Mouse (Mus musculus): ENCODE measurements around the gene Pde10a. TPM values are rescaled to one million over a fixed set of nuclear protein-coding genes. Genes with fewer than 3 reads are reported as not detected.

Pde10a gene
- total and polyA plus RNA-seq, 2 experiments from 2014 or later, result 14.7 to 55.4 TPM

GRCm38 (mm10) chr17:8871396-8871795, 346.2 kb downstream of the Pde10a start:
- no peak for DNase-seq
- WGBS, result 76% methylated on average over 7 of the region's 7 CpGs
- Histone ChIP-seq H3K9me3 (ENCODE audit: low read length) (no peaks in the 10 kb centered on the region), H3K27me3 (ENCODE audit: insufficient read depth, low read length) (no peaks in the 10 kb centered on the region), H3K4me2 (ENCODE audit: low read depth) (no peak overlapping the region), H3K9ac (no peak overlapping the region), H3K4me3 (ENCODE audit: low read depth, low read length) (no peak overlapping the region), H3K36me3 (ENCODE audit: insufficient read depth) (no peaks in the 10 kb centered on the region), H3K27ac (ENCODE audit: low read depth, low read length) (no peak overlapping the region), H3K4me1 (ENCODE audit: insufficient read depth) (0 out of 2 replicates have a peak, but pooled peaks cover 2% of the 10 kb centered on the region)
- ATAC-seq, result no peak
- TF ChIP-seq CTCF (IDR thresholded peaks at IDR 0.05; ENCODE audit: low read depth), result no peak

- no peak overlapping the region for H3K4me3 ChIP-seq (ENCODE audit: low read depth, low read length)
- DNase-seq, result no peak
- peak; percentile 32 for ATAC-seq
- 50% methylated on average over 12 of the region's 12 CpGs for WGBS
- H3K4me1 ChIP-seq (ENCODE audit: insufficient read depth), result 0 out of 2 replicates have a peak, but pooled peaks cover 2% of the 10 kb centered on the region
- H3K27me3 ChIP-seq (ENCODE audit: insufficient read depth, low read length), result no peaks in the 10 kb centered on the region
- no peaks in the 10 kb centered on the region for H3K36me3 ChIP-seq (ENCODE audit: insufficient read depth)
- H3K27ac ChIP-seq (ENCODE audit: low read depth, low read length), result no peak overlapping the region
- no peak for TF ChIP-seq CTCF (IDR thresholded peaks at IDR 0.05; ENCODE audit: low read depth)
- H3K9me3 ChIP-seq (ENCODE audit: low read length), result no peaks in the 10 kb centered on the region
- no peak overlapping the region for H3K9ac ChIP-seq
- H3K4me2 ChIP-seq (ENCODE audit: low read depth), result no peak overlapping the region
Measured at GRCm38 (mm10) chr17:8871997-8872593, 346.9 kb downstream of the Pde10a start.

- 0 out of 2 replicates have a peak, but pooled peaks cover 2% of the 10 kb centered on the region for H3K4me1 ChIP-seq (ENCODE audit: insufficient read depth)
- peak; percentile 29; the same call in 1 of the 2 replicates for ATAC-seq
- H3K9me3 ChIP-seq (ENCODE audit: low read length), result no peaks in the 10 kb centered on the region
- DNase-seq, result no peak
- H3K36me3 ChIP-seq (ENCODE audit: insufficient read depth), result no peaks in the 10 kb centered on the region
- H3K4me3 ChIP-seq (ENCODE audit: low read depth, low read length), result no peak overlapping the region
- no peak for TF ChIP-seq CTCF (IDR thresholded peaks at IDR 0.05; ENCODE audit: low read depth)
- H3K27me3 ChIP-seq (ENCODE audit: insufficient read depth, low read length), result no peaks in the 10 kb centered on the region
- no peak overlapping the region for H3K4me2 ChIP-seq (ENCODE audit: low read depth)
- H3K27ac ChIP-seq (ENCODE audit: low read depth, low read length), result no peak overlapping the region
- H3K9ac ChIP-seq, result no peak overlapping the region
- WGBS, result 23% methylated on average over 8 of the region's 8 CpGs
Measured at GRCm38 (mm10) chr17:8872611-8873010, 347.4 kb downstream of the Pde10a start.

- DNase-seq (no peak), ATAC-seq (no peak)
- no peak for TF ChIP-seq CTCF (IDR thresholded peaks at IDR 0.05; ENCODE audit: low read depth)
- H3K27me3 ChIP-seq (ENCODE audit: insufficient read depth, low read length), result no peaks in the 10 kb centered on the region
- no peak overlapping the region for H3K4me3 ChIP-seq (ENCODE audit: low read depth, low read length)
- WGBS, result 36% methylated on average over 1 of the region's 1 CpGs
- no peaks in the 10 kb centered on the region for H3K9me3 ChIP-seq (ENCODE audit: low read length)
- no peak overlapping the region for H3K27ac ChIP-seq (ENCODE audit: low read depth, low read length)
- H3K4me2 ChIP-seq (ENCODE audit: low read depth), result no peak overlapping the region
- no peaks in the 10 kb centered on the region for H3K36me3 ChIP-seq (ENCODE audit: insufficient read depth)
- no peak overlapping the region for H3K9ac ChIP-seq
- no peaks in the 10 kb centered on the region for H3K4me1 ChIP-seq (ENCODE audit: insufficient read depth)
Measured at GRCm38 (mm10) chr17:8878056-8878455, 352.9 kb downstream of the Pde10a start.

GRCm38 (mm10) chr17:8881711-8882110, 356.5 kb downstream of the Pde10a start:
- Histone ChIP-seq H3K4me1 (ENCODE audit: insufficient read depth) (peaks cover 4% of the 10 kb centered on the region; the same call in 1 of the 2 replicates), H3K4me2 (ENCODE audit: low read depth) (no peak overlapping the region), H3K27ac (ENCODE audit: low read depth, low read length) (no peak overlapping the region), H3K9me3 (ENCODE audit: low read length) (no peaks in the 10 kb centered on the region), H3K27me3 (ENCODE audit: insufficient read depth, low read length) (no peaks in the 10 kb centered on the region), H3K4me3 (ENCODE audit: low read depth, low read length) (no peak overlapping the region), H3K9ac (no peak overlapping the region), H3K36me3 (ENCODE audit: insufficient read depth) (no peaks in the 10 kb centered on the region)
- no peak for TF ChIP-seq CTCF (IDR thresholded peaks at IDR 0.05; ENCODE audit: low read depth)
- DNase-seq (no peak), ATAC-seq (no peak)
- WGBS, result 90% methylated on average over 6 of the region's 6 CpGs

DNA sequence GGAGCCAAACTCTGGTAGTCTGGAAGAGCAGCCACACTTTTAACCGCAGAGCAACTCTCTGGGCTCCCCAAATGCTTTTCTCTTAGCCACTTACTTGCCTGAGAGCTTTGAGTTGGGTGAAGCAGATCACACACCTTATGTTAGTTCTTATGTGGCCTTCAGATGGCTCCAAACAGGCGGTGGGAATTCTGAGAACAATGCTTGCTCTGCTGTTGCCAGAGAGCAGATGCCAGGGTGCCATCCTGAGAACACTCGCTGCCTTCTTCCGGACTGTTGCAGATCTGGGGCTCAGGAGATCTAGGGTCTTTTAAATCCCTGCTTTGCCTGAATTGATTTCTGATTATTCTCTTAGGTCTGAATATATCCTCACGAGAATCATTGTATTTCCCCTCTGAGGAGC, 359.5 kb downstream of the Pde10a start:
- no peak for TF ChIP-seq CTCF (IDR thresholded peaks at IDR 0.05; ENCODE audit: low read depth)
- no peak overlapping the region for H3K4me3 ChIP-seq (ENCODE audit: low read depth, low read length)
- H3K27ac ChIP-seq (ENCODE audit: low read depth, low read length), result peak overlapping the region; percentile 40; the same call in 1 of the 2 replicates
- no peaks in the 10 kb centered on the region for H3K36me3 ChIP-seq (ENCODE audit: insufficient read depth)
- ATAC-seq, result no peak; the same call in 1 of the 2 replicates
- no peak overlapping the region for H3K4me2 ChIP-seq (ENCODE audit: low read depth)
- H3K4me1 ChIP-seq (ENCODE audit: insufficient read depth), result peaks cover 4% of the 10 kb centered on the region; the same call in 1 of the 2 replicates
- no peak for DNase-seq
- H3K9ac ChIP-seq, result no peak overlapping the region
- WGBS, result 43% methylated on average over 5 of the region's 5 CpGs
- H3K27me3 ChIP-seq (ENCODE audit: insufficient read depth, low read length), result no peaks in the 10 kb centered on the region
- no peaks in the 10 kb centered on the region for H3K9me3 ChIP-seq (ENCODE audit: low read length)

DNA sequence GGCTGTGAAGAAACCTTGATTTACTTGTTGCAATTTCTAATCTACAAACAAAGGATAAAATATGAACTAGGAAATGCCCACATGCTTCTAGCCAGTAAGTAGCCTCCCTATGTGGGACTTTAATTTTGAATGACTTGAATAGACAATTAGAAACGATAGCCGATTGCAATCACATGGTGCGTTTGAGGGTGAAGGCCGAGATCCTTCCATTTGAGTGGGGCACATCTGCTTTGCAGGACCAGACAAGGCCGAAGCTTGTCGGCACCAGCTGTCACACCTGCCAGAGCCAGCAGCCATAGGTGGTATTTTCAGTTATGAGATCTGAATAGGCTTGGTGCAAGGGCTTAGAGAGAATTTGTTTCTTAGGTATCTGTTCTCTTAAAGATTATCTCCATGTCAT, 360.7 kb downstream of the Pde10a start:
- no peak overlapping the region for H3K9ac ChIP-seq
- no peak overlapping the region for H3K4me3 ChIP-seq (ENCODE audit: low read depth, low read length)
- H3K4me1 ChIP-seq (ENCODE audit: insufficient read depth), result peaks cover 4% of the 10 kb centered on the region; the same call in 1 of the 2 replicates
- no peaks in the 10 kb centered on the region for H3K9me3 ChIP-seq (ENCODE audit: low read length)
- DNase-seq, result no peak
- no peaks in the 10 kb centered on the region for H3K27me3 ChIP-seq (ENCODE audit: insufficient read depth, low read length)
- no peak overlapping the region for H3K27ac ChIP-seq (ENCODE audit: low read depth, low read length)
- ATAC-seq, result no peak
- TF ChIP-seq CTCF (IDR thresholded peaks at IDR 0.05; ENCODE audit: low read depth), result no peak
- 70% methylated on average over 6 of the region's 6 CpGs for WGBS
- H3K36me3 ChIP-seq (ENCODE audit: insufficient read depth), result no peaks in the 10 kb centered on the region
- H3K4me2 ChIP-seq (ENCODE audit: low read depth), result no peak overlapping the region

Data from forebrain, postnatal 0 days (tissue).